Mouse (Mus musculus) testis, postnatal 10 days (tissue): ENCODE measurements around the gene Trp53bp1.

Source experiments
- DNase-seq: peaks from one replicate; pipeline ENCODE4 v3.0.0; 2021; ENCODE audit warnings: low spot score

Gene Trp53bp1

DNA sequence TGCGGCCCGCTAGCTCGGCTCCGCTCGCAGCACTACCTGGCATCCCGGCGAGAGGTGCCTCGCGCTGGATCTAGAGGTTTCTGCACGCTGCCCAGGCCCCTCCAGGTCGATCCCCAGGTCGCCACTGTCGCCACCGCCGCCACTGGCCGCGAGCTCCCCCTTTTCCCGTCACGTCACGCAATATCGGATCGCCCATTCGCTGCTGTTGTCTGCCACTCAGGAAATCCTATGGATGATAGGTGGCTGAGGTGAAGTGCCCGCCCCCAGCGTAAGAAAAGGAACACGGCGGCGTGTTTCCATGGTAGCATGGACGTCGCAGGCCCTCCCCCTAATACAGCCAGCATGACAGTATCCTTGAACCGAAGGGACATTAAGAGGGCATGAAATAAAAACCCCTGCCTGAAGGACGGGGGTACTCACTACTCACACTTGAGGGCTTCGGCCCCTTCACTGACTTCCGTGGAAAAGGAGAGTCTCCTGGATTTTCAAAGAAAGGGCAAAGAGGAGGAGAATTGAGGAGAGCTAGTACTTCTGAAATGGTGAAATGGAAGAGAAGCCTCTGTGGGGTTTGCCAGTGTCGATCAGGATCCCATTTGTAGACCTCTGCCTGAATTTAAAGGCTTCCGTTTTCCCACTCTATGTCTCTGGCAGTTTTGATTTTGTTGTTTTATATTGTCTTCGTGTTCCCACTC is at the start of gene Trp53bp1:
Gene Trp53bp1, minus strand, starts transcription at position 172 of the 692 bp plus-strand sequence.
- DNase-seq, result peak; percentile 96

DNA sequence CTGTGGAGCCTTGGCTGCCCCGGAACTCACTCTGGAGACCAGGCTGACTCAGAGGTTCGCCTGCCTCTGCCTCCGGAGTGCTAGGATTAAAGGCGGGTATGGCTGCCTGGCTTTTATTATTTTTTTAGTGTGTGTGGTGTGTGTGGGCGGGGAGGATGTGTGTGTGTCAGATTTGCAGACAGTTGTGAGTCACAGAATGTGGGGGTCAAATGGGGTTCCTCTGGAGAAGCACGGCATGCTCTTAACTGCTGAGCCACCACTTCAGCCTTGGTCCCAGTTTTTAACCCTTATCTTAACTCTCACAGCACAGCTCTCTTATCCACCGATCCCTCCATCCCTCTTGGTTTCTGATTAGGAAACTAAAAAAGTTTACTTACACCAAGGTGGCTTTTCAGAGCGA is 45.1 kb upstream of the Trp53bp1 start:
- no peak for DNase-seq

- no peak for DNase-seq
Measured at GRCm38 (mm10) chr2:121308997-121309416, 37.8 kb upstream of the Trp53bp1 start.

- no peak for DNase-seq
Measured at GRCm38 (mm10) chr2:121300036-121300435, 28.8 kb upstream of the Trp53bp1 start.

- no peak for DNase-seq
Measured at GRCm38 (mm10) chr2:121299471-121299870, 28.3 kb upstream of the Trp53bp1 start.

DNA sequence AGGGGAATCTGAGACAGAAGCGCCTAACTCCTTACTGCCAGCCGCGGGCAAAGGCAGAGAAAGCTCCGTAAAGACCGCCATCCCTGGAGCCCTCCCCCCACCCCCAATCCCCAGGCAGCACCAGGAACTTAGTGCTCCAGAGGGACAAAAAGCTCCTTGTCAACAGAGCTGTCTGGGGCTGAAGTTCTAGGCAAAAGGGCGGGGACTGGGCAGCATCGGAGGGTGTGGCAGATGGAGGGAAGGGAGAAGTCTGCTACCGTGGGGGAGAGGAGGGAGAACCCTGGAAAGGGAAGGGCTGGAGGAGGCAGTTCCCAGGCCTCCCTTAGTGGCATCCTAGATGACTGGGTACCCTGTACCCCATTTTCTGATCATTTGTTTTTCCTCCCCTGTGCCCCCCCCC is 26.9 kb upstream of the Trp53bp1 start:
- DNase-seq, result no peak

DNA sequence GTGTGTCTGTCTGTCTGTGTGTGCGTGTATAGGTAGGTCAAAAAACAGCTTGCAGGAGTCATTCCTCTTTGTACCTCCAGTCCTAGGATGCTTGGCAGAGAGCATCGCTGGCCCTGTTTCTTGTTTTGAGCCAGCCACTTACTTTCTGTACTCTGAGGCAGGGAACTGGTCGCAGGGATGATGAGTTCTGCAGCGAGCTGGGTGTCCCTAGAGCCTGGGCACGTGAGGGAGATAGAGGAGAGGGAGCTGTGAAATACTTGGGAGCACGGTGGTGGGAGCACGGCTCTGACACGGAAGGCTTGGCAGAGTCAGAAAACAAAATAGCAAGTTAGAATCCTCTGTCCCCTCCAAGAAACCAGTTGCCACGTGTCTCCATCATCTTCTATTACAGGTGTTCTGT is 26.5 kb upstream of the Trp53bp1 start:
- no peak for DNase-seq

DNA sequence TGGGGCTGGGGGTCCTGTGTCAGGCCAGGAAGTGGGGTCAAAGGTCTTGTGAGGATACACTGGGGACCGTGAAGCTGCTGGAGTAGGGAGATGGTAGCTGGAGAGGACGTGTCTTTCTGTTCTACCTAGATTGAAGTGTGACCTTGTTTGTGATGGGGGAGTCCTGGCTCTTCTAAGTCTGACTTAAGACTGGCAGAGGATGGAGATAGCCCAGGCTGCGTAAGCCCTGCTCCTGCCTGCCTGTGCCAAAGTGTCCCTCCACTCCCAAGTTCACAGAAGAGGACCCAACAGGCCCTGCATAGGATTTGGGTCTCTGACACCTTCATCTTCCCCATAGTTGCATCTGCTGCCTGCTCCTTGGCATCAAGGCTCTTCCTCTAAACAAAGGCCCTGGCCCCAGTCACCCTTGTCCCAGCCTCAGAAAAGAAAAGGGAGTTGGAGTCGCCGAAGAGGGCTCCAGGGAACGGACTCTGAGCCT is 25.6 kb upstream of the Trp53bp1 start:
- no peak for DNase-seq

- peak; percentile 51 for DNase-seq
Measured at GRCm38 (mm10) chr2:121295608-121296571, 24.7 kb upstream of the Trp53bp1 start.

GRCm38 (mm10) chr2:121294753-121295607 is 23.8 kb upstream of the Trp53bp1 start:
- DNase-seq, result peak; percentile 76

DNA sequence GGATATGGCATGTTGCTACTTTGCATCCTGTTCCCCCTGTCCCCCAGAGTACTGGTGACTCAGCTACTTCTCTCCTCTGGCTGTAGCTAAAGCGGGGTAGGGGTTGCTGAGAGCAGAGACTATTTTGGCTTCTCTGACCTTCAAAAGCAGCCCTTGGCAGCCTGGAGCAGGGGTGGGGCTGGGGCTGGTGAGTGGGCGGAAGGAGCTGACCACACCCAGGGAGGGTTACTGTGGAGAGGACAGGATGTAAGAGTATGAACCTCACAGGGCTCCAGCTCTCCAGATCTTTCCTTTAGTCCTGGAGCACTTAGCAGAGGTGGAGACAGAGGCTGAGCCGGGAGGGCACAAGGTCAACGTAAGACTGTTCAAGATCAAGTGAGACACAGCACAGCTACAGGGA is 23.0 kb upstream of the Trp53bp1 start:
- DNase-seq, result peak; percentile 71

DNA sequence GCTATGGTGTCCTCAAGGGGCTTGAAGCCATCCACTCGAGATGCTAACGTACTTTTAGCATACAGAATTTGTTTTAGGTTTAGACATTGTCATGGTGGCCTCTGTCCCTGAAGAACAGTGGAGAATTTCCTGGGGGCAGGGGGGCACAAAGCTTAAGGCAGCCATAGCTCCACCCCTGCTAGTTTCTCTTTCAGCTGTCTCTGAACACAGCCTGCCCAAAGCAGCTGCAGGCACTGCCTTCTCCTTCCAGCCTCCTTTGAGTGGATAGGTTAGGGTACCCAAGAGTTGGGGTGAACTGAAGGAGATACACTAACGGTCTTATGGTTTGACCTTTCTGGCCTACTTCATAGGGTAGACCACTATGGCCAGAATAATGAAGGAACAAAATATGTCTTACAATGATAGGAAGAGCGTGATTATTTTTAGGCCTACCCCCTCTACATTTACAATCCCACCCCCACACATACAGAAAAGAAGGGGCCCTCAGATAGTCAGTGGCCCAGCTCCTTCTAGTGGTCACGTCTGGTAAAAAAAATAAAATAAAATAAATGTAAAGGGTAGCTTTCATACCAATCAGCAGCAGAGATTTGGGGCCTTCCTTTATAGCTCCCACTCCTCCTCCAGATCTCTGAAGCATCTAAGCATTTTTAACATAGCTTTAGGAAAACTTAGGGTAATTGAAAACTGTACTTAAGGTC is 21.3 kb upstream of the Trp53bp1 start:
- no peak for DNase-seq

- no peak for DNase-seq
Measured at GRCm38 (mm10) chr2:121289730-121290540, 18.7 kb upstream of the Trp53bp1 start.

- peak; percentile 96 for DNase-seq
Measured at GRCm38 (mm10) chr2:121288901-121289729, 17.9 kb upstream of the Trp53bp1 start, which contains the start of gene Map1a. TSS of gene Map1a (plus strand) at chr2:121289600.

- no peak for DNase-seq
Measured at GRCm38 (mm10) chr2:121287850-121288249, 16.6 kb upstream of the Trp53bp1 start.

DNA sequence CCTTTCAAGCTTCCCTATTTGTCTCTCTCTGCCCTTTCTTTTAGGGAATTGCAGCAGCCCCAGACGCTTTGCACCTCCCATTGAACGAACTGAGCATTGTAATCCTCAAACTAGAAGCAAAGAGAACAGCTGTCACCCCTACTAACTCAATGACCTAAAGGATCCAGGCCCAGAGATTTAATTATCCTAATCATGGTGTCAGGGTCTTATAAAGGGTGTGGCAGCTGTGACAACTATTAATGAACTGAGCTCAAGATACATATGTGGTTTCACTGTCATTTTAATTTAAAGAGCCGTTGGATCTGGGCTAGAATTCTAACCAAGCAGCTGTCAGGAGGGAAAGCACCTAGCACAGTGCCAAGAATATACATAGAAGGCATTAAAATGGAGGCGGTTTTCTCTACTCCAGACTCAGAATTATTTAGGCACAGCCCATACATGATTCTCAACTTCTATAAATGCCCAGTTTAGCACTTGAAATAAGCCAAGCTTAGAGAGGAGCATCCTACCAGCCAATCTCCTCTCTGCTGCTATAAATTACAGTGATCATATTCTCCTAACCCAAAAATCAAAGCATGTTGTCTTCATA is 815 bp upstream of the Trp53bp1 start:
- no peak for DNase-seq

- DNase-seq, result no peak
Measured at GRCm38 (mm10) chr2:121270521-121271235, 529 bp downstream of the Trp53bp1 start.

DNA sequence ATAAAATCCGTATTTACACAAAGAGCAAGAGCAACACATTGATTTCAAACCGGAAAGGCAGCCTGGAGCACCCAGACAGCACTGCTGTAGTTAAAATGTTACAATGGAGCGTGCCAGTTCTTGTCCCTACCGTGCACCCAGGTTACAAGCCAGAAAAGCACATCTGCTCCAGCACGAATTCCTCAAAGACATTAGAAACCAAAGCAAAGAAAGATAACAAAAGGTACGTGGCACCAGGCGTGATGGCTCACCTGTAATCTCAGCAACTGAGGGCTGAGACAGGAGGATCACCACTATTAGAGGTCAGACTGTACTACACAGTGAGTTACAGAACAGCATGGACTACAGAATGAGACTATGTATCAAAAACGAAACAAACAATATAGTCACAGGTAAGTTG is 2.8 kb downstream of the Trp53bp1 start:
- DNase-seq, result no peak
